Mouse (Mus musculus): Measurements from ENCODE around the gene Bri3. TPM values are rescaled to one million over a fixed set of nuclear protein-coding genes. Genes with fewer than 3 reads are reported as not detected.
A peak's percentile ranks its signal among the peaks of the same experiment; 100 is the strongest.

The Bri3 gene
- polyA plus RNA-seq, 1 experiment, result 57.2 TPM

- 27% methylated on average over 18 of the region's 18 CpGs for WGBS
Measured at GRCm38 (mm10) chr5:144223899-144224816, 20.1 kb upstream of the Bri3 start.

GRCm38 (mm10) chr5:144226220-144226619, 18.0 kb upstream of the Bri3 start:
- H3K27ac ChIP-seq (ENCODE audit: control insufficient read depth, insufficient read depth, low read depth, low read length, poor library complexity), result no peak overlapping the region
- no peaks in the 10 kb centered on the region; the same call in none of the 2 replicates for H3K4me1 ChIP-seq (ENCODE audit: control insufficient read depth, insufficient read depth, low read length)
- H3K4me3 ChIP-seq (replicated peaks; ENCODE audit: control insufficient read depth, low read depth, low read length), result no peak overlapping the region
- TF ChIP-seq POLR2A (IDR thresholded peaks at IDR 0.05; ENCODE audit: borderline replicate concordance, control insufficient read depth, low read depth, low read length), result no peak
- no peak for TF ChIP-seq CTCF (IDR thresholded peaks at IDR 0.05; ENCODE audit: control insufficient read depth, insufficient read depth, low read length)
- WGBS, result 53% methylated on average over 11 of the region's 11 CpGs

More at GRCm38 (mm10) chr5:144223899-144224816, 20.1 kb upstream of the Bri3 start:
- H3K4me1 ChIP-seq (ENCODE audit: control insufficient read depth, insufficient read depth, low read length), result no peaks in the 10 kb centered on the region; the same call in none of the 2 replicates
- H3K27ac ChIP-seq (ENCODE audit: control insufficient read depth, insufficient read depth, low read depth, low read length, poor library complexity), result peak overlapping the region; percentile 31; the same call in 1 of the 2 replicates
- TF ChIP-seq POLR2A (IDR thresholded peaks at IDR 0.05; ENCODE audit: borderline replicate concordance, control insufficient read depth, low read depth, low read length) (no peak), CTCF (IDR thresholded peaks at IDR 0.05; ENCODE audit: control insufficient read depth, insufficient read depth, low read length) (no peak)
- peak overlapping the region; percentile 74 for H3K4me3 ChIP-seq (replicated peaks; ENCODE audit: control insufficient read depth, low read depth, low read length)

- H3K4me1 ChIP-seq (ENCODE audit: control insufficient read depth, insufficient read depth, low read length), result no peaks in the 10 kb centered on the region
- WGBS, result 75% methylated on average over 7 of the region's 7 CpGs
- no peak overlapping the region for H3K27ac ChIP-seq (ENCODE audit: control insufficient read depth, insufficient read depth, low read depth, low read length, poor library complexity)
- TF ChIP-seq CTCF (IDR thresholded peaks at IDR 0.05; ENCODE audit: control insufficient read depth, insufficient read depth, low read length) (no peak), POLR2A (IDR thresholded peaks at IDR 0.05; ENCODE audit: borderline replicate concordance, control insufficient read depth, low read depth, low read length) (no peak)
- no peak overlapping the region for H3K4me3 ChIP-seq (replicated peaks; ENCODE audit: control insufficient read depth, low read depth, low read length)
Measured at GRCm38 (mm10) chr5:144230216-144230615, 14.0 kb upstream of the Bri3 start.

- WGBS, result 4% methylated on average over 1 of the region's 1 CpGs
- Histone ChIP-seq H3K4me3 (replicated peaks; ENCODE audit: control insufficient read depth, low read depth, low read length) (no peak overlapping the region), H3K27ac (ENCODE audit: control insufficient read depth, insufficient read depth, low read depth, low read length, poor library complexity) (no peak overlapping the region), H3K4me1 (ENCODE audit: control insufficient read depth, insufficient read depth, low read length) (no peaks in the 10 kb centered on the region)
- peak; percentile 21; the same call in 1 of the 2 replicates for TF ChIP-seq CTCF (IDR thresholded peaks at IDR 0.05; ENCODE audit: control insufficient read depth, insufficient read depth, low read length)
- no peak for TF ChIP-seq POLR2A (IDR thresholded peaks at IDR 0.05; ENCODE audit: borderline replicate concordance, control insufficient read depth, low read depth, low read length)
Measured at GRCm38 (mm10) chr5:144231410-144231809, 12.8 kb upstream of the Bri3 start.

GRCm38 (mm10) chr5:144232531-144232930, 11.7 kb upstream of the Bri3 start:
- Histone ChIP-seq H3K4me3 (replicated peaks; ENCODE audit: control insufficient read depth, low read depth, low read length) (no peak overlapping the region), H3K27ac (ENCODE audit: control insufficient read depth, insufficient read depth, low read depth, low read length, poor library complexity) (no peak overlapping the region), H3K4me1 (ENCODE audit: control insufficient read depth, insufficient read depth, low read length) (no peaks in the 10 kb centered on the region)
- TF ChIP-seq CTCF (IDR thresholded peaks at IDR 0.05; ENCODE audit: control insufficient read depth, insufficient read depth, low read length) (no peak), POLR2A (IDR thresholded peaks at IDR 0.05; ENCODE audit: borderline replicate concordance, control insufficient read depth, low read depth, low read length) (no peak)
- WGBS, result 77% methylated on average over 5 of the region's 5 CpGs

GRCm38 (mm10) chr5:144234222-144234621, 10.0 kb upstream of the Bri3 start:
- Histone ChIP-seq H3K4me1 (ENCODE audit: control insufficient read depth, insufficient read depth, low read length) (no peaks in the 10 kb centered on the region), H3K4me3 (replicated peaks; ENCODE audit: control insufficient read depth, low read depth, low read length) (no peak overlapping the region), H3K27ac (ENCODE audit: control insufficient read depth, insufficient read depth, low read depth, low read length, poor library complexity) (no peak overlapping the region)
- 65% methylated on average over 6 of the region's 6 CpGs for WGBS
- TF ChIP-seq CTCF (IDR thresholded peaks at IDR 0.05; ENCODE audit: control insufficient read depth, insufficient read depth, low read length) (no peak), POLR2A (IDR thresholded peaks at IDR 0.05; ENCODE audit: borderline replicate concordance, control insufficient read depth, low read depth, low read length) (no peak)

GRCm38 (mm10) chr5:144234714-144235113, 9.5 kb upstream of the Bri3 start:
- TF ChIP-seq POLR2A (IDR thresholded peaks at IDR 0.05; ENCODE audit: borderline replicate concordance, control insufficient read depth, low read depth, low read length), result no peak
- no peak for TF ChIP-seq CTCF (IDR thresholded peaks at IDR 0.05; ENCODE audit: control insufficient read depth, insufficient read depth, low read length)
- Histone ChIP-seq H3K27ac (ENCODE audit: control insufficient read depth, insufficient read depth, low read depth, low read length, poor library complexity) (no peak overlapping the region), H3K4me3 (replicated peaks; ENCODE audit: control insufficient read depth, low read depth, low read length) (no peak overlapping the region), H3K4me1 (ENCODE audit: control insufficient read depth, insufficient read depth, low read length) (no peaks in the 10 kb centered on the region)
- WGBS, result 81% methylated on average over 7 of the region's 7 CpGs

GRCm38 (mm10) chr5:144238969-144239368, 5.3 kb upstream of the Bri3 start:
- Histone ChIP-seq H3K4me3 (replicated peaks; ENCODE audit: control insufficient read depth, low read depth, low read length) (no peak overlapping the region), H3K27ac (ENCODE audit: control insufficient read depth, insufficient read depth, low read depth, low read length, poor library complexity) (no peak overlapping the region), H3K4me1 (ENCODE audit: control insufficient read depth, insufficient read depth, low read length) (no peaks in the 10 kb centered on the region)
- WGBS, result 77% methylated on average over 1 of the region's 1 CpGs
- TF ChIP-seq POLR2A (IDR thresholded peaks at IDR 0.05; ENCODE audit: borderline replicate concordance, control insufficient read depth, low read depth, low read length), result no peak
- TF ChIP-seq CTCF (IDR thresholded peaks at IDR 0.05; ENCODE audit: control insufficient read depth, insufficient read depth, low read length), result no peak
